Mouse (Mus musculus) layer of hippocampus, postnatal 36 days (tissue): ENCODE results near the gene Tmtc3. TPM values are rescaled to one million over a fixed set of nuclear protein-coding genes. Genes with fewer than 3 reads are reported as not detected.
"Not testable (repeated sequence)": the region's sequence is repeated elsewhere in the genome, so short reads cannot be mapped to it uniquely, and the experiment has no call there.

Experiments used
- DNase-seq, 2 experiments: peaks; one replicate each; pipeline ENCODE4 v3.0.0; 2022
- total RNA-seq, 2 experiments: library from RNA; stranded (reverse); gene quantifications; 2 replicates each; pipeline ENCODE4 v1.2.3; 2021

The Tmtc3 gene
- 10 to 100 TPM; 12.7 to 14.4 TPM for total RNA-seq

- peak; percentile 97 for DNase-seq
Measured at GRCm38 (mm10) chr10:100487097-100487978, at the start of gene Tmtc3, which contains the start of gene Cep290. Gene Tmtc3 (minus strand): TSS chr10:100487350. Gene Cep290 (plus strand): TSS chr10:100487558.

- DNase-seq, result no peak
Measured at GRCm38 (mm10) chr10:100524499-100525390, 37.6 kb upstream of the Tmtc3 start.

- DNase-seq, result no peak
Measured at GRCm38 (mm10) chr10:100522330-100522729, 35.2 kb upstream of the Tmtc3 start.

- DNase-seq, result no peak
Measured at GRCm38 (mm10) chr10:100521617-100522016, 34.5 kb upstream of the Tmtc3 start.

- DNase-seq, result no peak
Measured at GRCm38 (mm10) chr10:100508170-100508569, 21.0 kb upstream of the Tmtc3 start.

GRCm38 (mm10) chr10:100498309-100498708 lies 11.2 kb upstream of the Tmtc3 start:
- DNase-seq, result no peak

GRCm38 (mm10) chr10:100491916-100492315 lies 4.8 kb upstream of the Tmtc3 start:
- no peak for DNase-seq

GRCm38 (mm10) chr10:100486701-100487096 lies 451 bp downstream of the Tmtc3 start:
- no peak for DNase-seq

- DNase-seq, result no peak
Measured at GRCm38 (mm10) chr10:100479538-100479937, 7.6 kb downstream of the Tmtc3 start.

- no peak for DNase-seq
Measured at GRCm38 (mm10) chr10:100475040-100475439, 12.1 kb downstream of the Tmtc3 start.

- no peak for DNase-seq
Measured at GRCm38 (mm10) chr10:100460515-100460914, 26.6 kb downstream of the Tmtc3 start.

- DNase-seq, result no peak
Measured at GRCm38 (mm10) chr10:100449394-100449793, 37.8 kb downstream of the Tmtc3 start.

GRCm38 (mm10) chr10:100427592-100427991 lies 59.6 kb downstream of the Tmtc3 start:
- DNase-seq, result no peak

GRCm38 (mm10) chr10:100415566-100415965 lies 71.6 kb downstream of the Tmtc3 start:
- DNase-seq, result no peak

GRCm38 (mm10) chr10:100402301-100402700 lies 84.8 kb downstream of the Tmtc3 start:
- not testable (repeated sequence) for DNase-seq

Other genes with a start within 250 kb of the Tmtc3 start
- not detected for gene Gm4301, start 151.7 kb downstream of the Tmtc3 start, total RNA-seq
- not detected for gene Gm4302, start 146.5 kb downstream of the Tmtc3 start, total RNA-seq
- not detected for gene Gm4303, start 141.4 kb downstream of the Tmtc3 start, total RNA-seq
- not detected for gene Gm4305, start 136.3 kb downstream of the Tmtc3 start, total RNA-seq
- not detected for gene Gm4307, start 126.0 kb downstream of the Tmtc3 start, total RNA-seq
- gene Gm4312, start 104.8 kb downstream of the Tmtc3 start, total RNA-seq, result not detected
- gene Cep290, start 208 bp upstream of the Tmtc3 start, total RNA-seq, result 10 to 100 TPM; 12.5 to 14.0 TPM
- gene 4930430F08Rik, start 103.1 kb upstream of the Tmtc3 start, total RNA-seq, result 10 to 100 TPM; 26.2 to 32.2 TPM
- gene 1700017N19Rik, start 103.1 kb upstream of the Tmtc3 start, total RNA-seq, result not detected